Mouse (Mus musculus) layer of hippocampus, adult 8-10 months (tissue): ENCODE measurements around the gene Rnf7. TPM values are rescaled to one million over a fixed set of nuclear protein-coding genes. Genes with fewer than 3 reads are reported as not detected.
"Not testable (repeated sequence)": the region's sequence is repeated elsewhere in the genome, so short reads cannot be mapped to it uniquely, and the experiment has no call there.

Experiments used
- DNase-seq, 2 experiments: peaks; one replicate each; pipeline ENCODE4 v3.0.0; 2022; ENCODE audit warnings: low spot score in 2 of 2
- total RNA-seq, 4 experiments: library from RNA; stranded (reverse); gene quantifications; 2 replicates each; pipeline ENCODE4 v1.2.4; 2022

Gene Rnf7
- 10 to 100 TPM; 53.7 to 67.2 (median 60.0) TPM for total RNA-seq

GRCm38 (mm10) chr9:96478071-96478888 is at the start of gene Rnf7:
Gene Rnf7 (minus strand): TSS chr9:96478675.
- peak; percentile 96 to 99 for DNase-seq

- DNase-seq: no peak
Measured at GRCm38 (mm10) chr9:96526011-96526410, 47.5 kb upstream of the Rnf7 start.

GRCm38 (mm10) chr9:96524972-96525506 is 46.6 kb upstream of the Rnf7 start, which contains the start of gene Gm28729:
Gene Gm28729 (minus strand): TSS chr9:96525264.
- no peak for DNase-seq

GRCm38 (mm10) chr9:96523148-96523547 is 44.7 kb upstream of the Rnf7 start:
- DNase-seq: no peak

GRCm38 (mm10) chr9:96521574-96521973 is 43.1 kb upstream of the Rnf7 start:
- DNase-seq: not testable (repeated sequence)

- no peak for DNase-seq
Measured at GRCm38 (mm10) chr9:96517429-96517828, 39.0 kb upstream of the Rnf7 start.

GRCm38 (mm10) chr9:96516806-96517205 is 38.3 kb upstream of the Rnf7 start:
- no peak for DNase-seq

GRCm38 (mm10) chr9:96515737-96516136 is 37.3 kb upstream of the Rnf7 start:
- no peak for DNase-seq

- DNase-seq: no peak
Measured at GRCm38 (mm10) chr9:96514278-96514677, 35.8 kb upstream of the Rnf7 start.

GRCm38 (mm10) chr9:96506011-96506498 is 27.6 kb upstream of the Rnf7 start:
- DNase-seq: peak; percentile 36 to 38

GRCm38 (mm10) chr9:96505156-96505555 is 26.7 kb upstream of the Rnf7 start:
- no peak for DNase-seq

GRCm38 (mm10) chr9:96504116-96504895 is 25.8 kb upstream of the Rnf7 start:
- DNase-seq: no peak

- peak in 1 of 2 experiments; percentile 17 for DNase-seq
Measured at GRCm38 (mm10) chr9:96502856-96503610, 24.6 kb upstream of the Rnf7 start.

- DNase-seq: no peak
Measured at GRCm38 (mm10) chr9:96501217-96501616, 22.7 kb upstream of the Rnf7 start.

- DNase-seq: no peak
Measured at GRCm38 (mm10) chr9:96493212-96493611, 14.7 kb upstream of the Rnf7 start.

GRCm38 (mm10) chr9:96491810-96492209 is 13.3 kb upstream of the Rnf7 start:
- peak in 1 of 2 experiments; percentile 17 for DNase-seq

- not testable (repeated sequence) for DNase-seq
Measured at GRCm38 (mm10) chr9:96487869-96488268, 9.4 kb upstream of the Rnf7 start.

GRCm38 (mm10) chr9:96483648-96484047 is 5.2 kb upstream of the Rnf7 start:
- no peak for DNase-seq

GRCm38 (mm10) chr9:96483028-96483427 is 4.6 kb upstream of the Rnf7 start:
- DNase-seq: no peak

- no peak for DNase-seq
Measured at GRCm38 (mm10) chr9:96472356-96472755, 6.1 kb downstream of the Rnf7 start.

GRCm38 (mm10) chr9:96471681-96472080 is 6.8 kb downstream of the Rnf7 start:
- DNase-seq: peak in 1 of 2 experiments; percentile 25
